ENCODE assay signal across 18 mouse cellular contexts in genomic region chr13:45836377-45837054, GRCm38 (mm10).
"Had no signal": no experiment of that assay in that cellular context is flagged by ENCODE, and none has a peak within 500 bp of the region (broad histone marks: within the 10 kb centered on the region; RNA-seq: fewer than 3 reads in every experiment).

No protein-coding gene starts in this region.

- H3K9ac ChIP-seq: lung, embryonic 14.5 days; midbrain, embryonic 12.5 days; neural tube, embryonic 13.5 days; neural tube, embryonic 15.5 days had no signal

- H3K4me3 ChIP-seq: midbrain, embryonic 10.5 days; midbrain, embryonic 12.5 days; myocyte; neural tube, embryonic 13.5 days; neural tube, embryonic 15.5 days had no signal

- H3K27me3 ChIP-seq: midbrain, embryonic 12.5 days; neural tube, embryonic 13.5 days; neural tube, embryonic 15.5 days had no signal

- H3K4me1 ChIP-seq: midbrain, embryonic 10.5 days; midbrain, embryonic 12.5 days; neural tube, embryonic 13.5 days; neural tube, embryonic 15.5 days had no signal

- ATAC-seq: midbrain, embryonic 16.5 days had no signal

- H3K4me2 ChIP-seq: lung, embryonic 14.5 days; midbrain, embryonic 12.5 days; neural tube, embryonic 13.5 days; neural tube, embryonic 15.5 days had no signal

- DNase-seq: lung, adult 18-20 months; lung, embryonic 14.5 days; lung, postnatal 10 days; lung, postnatal 4 days; midbrain, embryonic 14.5 days; retina, postnatal 1 day; right cerebral cortex, postnatal 14 days; right cerebral cortex, postnatal 4 days; spleen, adult 18-20 months; thymus, adult 18-20 months; thymus, postnatal 14 days; thymus, postnatal 36 days had no signal

- H3K36me3 ChIP-seq: midbrain, embryonic 10.5 days; midbrain, embryonic 12.5 days; neural tube, embryonic 13.5 days; neural tube, embryonic 15.5 days had no signal

- H3K27ac ChIP-seq: midbrain, embryonic 10.5 days; midbrain, embryonic 12.5 days; neural tube, embryonic 13.5 days; neural tube, embryonic 15.5 days had no signal

- H3K9me3 ChIP-seq: midbrain, embryonic 12.5 days; neural tube, embryonic 13.5 days; neural tube, embryonic 15.5 days had no signal
